Mouse (Mus musculus) CH12.LX (cell line): ENCODE results near the gene Prss16. TPM values are rescaled to one million over a fixed set of nuclear protein-coding genes. Genes with fewer than 3 reads are reported as not detected.
A peak's percentile ranks its signal among the peaks of the same experiment; 100 is the strongest.

ENCODE experiments used
- DNase-seq: peaks from one replicate; pipeline ENCODE4 v3.0.0-alpha.2; 2013; ENCODE audit errors: extremely low read depth
- H3K27ac ChIP-seq: 2 replicates; pipeline ENCODE4 v1.5.1; 2012; ENCODE audit warnings: low read depth, mild to moderate bottlenecking, control low read depth, moderate library complexity; ENCODE audit not compliant: insufficient read depth
- H3K27me3 ChIP-seq: replicated peaks from 2 replicates; pipeline ENCODE3; 2012; ENCODE audit warnings: inconsistent platforms
- H3K36me3 ChIP-seq, 2 experiments: replicated peaks in 1 of 2; 2 replicates each; pipeline versions ENCODE3 to v1.6.1; 2012; ENCODE audit warnings: inconsistent platforms in 1 of 2, low read length in 1 of 2, mild to moderate bottlenecking in 1 of 2, mixed read lengths in 1 of 2, moderate library complexity in 1 of 2; ENCODE audit not compliant: control insufficient read depth in 1 of 2, insufficient read depth in 1 of 2
- H3K4me1 ChIP-seq, 2 experiments: 2 replicates each; pipeline ENCODE4 v1.6.1; 2012; ENCODE audit warnings: inconsistent platforms in 1 of 2, moderate library complexity in 1 of 2; ENCODE audit not compliant: insufficient read depth in 2 of 2, control insufficient read depth in 1 of 2
- H3K4me2 ChIP-seq: 2 replicates; pipeline ENCODE4 v1.6.1; 2012; ENCODE audit warnings: low read depth, mild to moderate bottlenecking, control low read depth; ENCODE audit not compliant: poor library complexity, insufficient read depth, severe bottlenecking
- H3K4me3 ChIP-seq, 3 experiments: fragments of 150-350 bp in 1 of 3; sonication (generic) in 1 of 3; replicated peaks in 1 of 3; 2 replicates each; pipeline versions ENCODE3 to v1.5.1; 2011 to 2012; ENCODE audit warnings: low read depth in 2 of 3, low read length in 2 of 3, mild to moderate bottlenecking in 2 of 3, moderate library complexity in 2 of 3, control low read depth in 1 of 3, improper control_type of control experiment in 1 of 3, inconsistent platforms in 1 of 3, mixed read lengths in 1 of 3; ENCODE audit not compliant: poor library complexity in 1 of 3
- H3K79me2 ChIP-seq: replicated peaks from 2 replicates; pipeline ENCODE4 v1.6.1; 2012; ENCODE audit warnings: mild to moderate bottlenecking, moderate library complexity; ENCODE audit not compliant: control insufficient read depth, poor library complexity, insufficient read depth, severe bottlenecking; ENCODE audit errors: extremely low read depth
- H3K9ac ChIP-seq: 2 replicates; pipeline ENCODE4 v1.6.1; 2012; ENCODE audit warnings: low read depth, mild to moderate bottlenecking, control low read depth, moderate library complexity; ENCODE audit not compliant: insufficient read depth
- H3K9me3 ChIP-seq: replicated peaks from 2 replicates; pipeline ENCODE3; 2012; ENCODE audit warnings: low read length, inconsistent platforms, mixed read lengths
- BHLHE40 ChIP-seq: IDR thresholded peaks from 2 replicates; pipeline ENCODE4 v1.6.1; 2011; ENCODE audit warnings: mild to moderate bottlenecking, low read depth, low read length, improper control_type of control experiment
- CHD1 ChIP-seq: IDR thresholded peaks from 2 replicates; pipeline ENCODE4 v1.6.1; 2012; ENCODE audit warnings: low read depth, low read length, improper control_type of control experiment, inconsistent platforms
- CHD2 ChIP-seq: IDR thresholded peaks from 2 replicates; pipeline ENCODE4 v1.6.1; 2011; ENCODE audit warnings: low read length, improper control_type of control experiment
- CTCF ChIP-seq, 2 experiments: IDR thresholded peaks in 1 of 2; conservative IDR thresholded peaks in 1 of 2; 2 replicates each; pipeline ENCODE4 v1.5.1; 2011 to 2012; ENCODE audit warnings: low read depth in 2 of 2, low read length in 2 of 2, improper control_type of control experiment in 1 of 2, inconsistent platforms in 1 of 2, mild to moderate bottlenecking in 1 of 2, moderate library complexity in 1 of 2
- E2F4 ChIP-seq: IDR thresholded peaks from 2 replicates; pipeline ENCODE4 v1.6.1; 2011; ENCODE audit warnings: low read depth, low read length, improper control_type of control experiment; ENCODE audit not compliant: insufficient replicate concordance
- ELF1 ChIP-seq: IDR thresholded peaks from 2 replicates; pipeline ENCODE4 v1.6.1; 2014; ENCODE audit warnings: low read depth, mild to moderate bottlenecking, inconsistent platforms, low read length, improper control_type of control experiment
- EP300 ChIP-seq: IDR thresholded peaks from 2 replicates; pipeline ENCODE4 v1.6.1; 2011; ENCODE audit warnings: low read length, improper control_type of control experiment
- ETS1 ChIP-seq: conservative IDR thresholded peaks from 2 replicates; pipeline ENCODE4 v1.6.1; 2012; ENCODE audit warnings: low read depth, mild to moderate bottlenecking, inconsistent platforms, low read length, improper control_type of control experiment, moderate library complexity
- GABPA ChIP-seq: IDR thresholded peaks from 2 replicates; pipeline ENCODE4 v1.6.1; 2012; ENCODE audit warnings: low read depth, low read length, improper control_type of control experiment, inconsistent platforms; ENCODE audit not compliant: insufficient replicate concordance
- HCFC1 ChIP-seq: IDR thresholded peaks from 2 replicates; pipeline ENCODE4 v1.6.1; 2012; ENCODE audit warnings: low read depth, mild to moderate bottlenecking, inconsistent platforms, low read length, improper control_type of control experiment
- IRF4 ChIP-seq: IDR thresholded peaks from 2 replicates; pipeline ENCODE4 v1.6.1; 2014; ENCODE audit warnings: low read depth, mild to moderate bottlenecking, inconsistent platforms, low read length, improper control_type of control experiment
- JUN ChIP-seq: IDR thresholded peaks from 2 replicates; pipeline ENCODE4 v1.6.1; 2011; ENCODE audit warnings: low read depth, mild to moderate bottlenecking, low read length, improper control_type of control experiment, moderate library complexity; ENCODE audit not compliant: insufficient read depth
- JUND ChIP-seq: conservative IDR thresholded peaks from 2 replicates; pipeline ENCODE4 v1.6.1; 2011; ENCODE audit warnings: low read depth, low read length, improper control_type of control experiment
- KAT2A ChIP-seq: IDR thresholded peaks from 2 replicates; pipeline ENCODE4 v1.6.1; 2012; ENCODE audit warnings: low read length, improper control_type of control experiment, inconsistent platforms; ENCODE audit not compliant: insufficient replicate concordance
- MAFK ChIP-seq: IDR thresholded peaks from 2 replicates; pipeline ENCODE4 v1.6.1; 2011; ENCODE audit warnings: low read length, improper control_type of control experiment; ENCODE audit not compliant: insufficient replicate concordance
- MAX ChIP-seq: IDR thresholded peaks from 2 replicates; pipeline ENCODE4 v1.6.1; 2011; ENCODE audit warnings: low read length, improper control_type of control experiment
- MAZ ChIP-seq: IDR thresholded peaks from 2 replicates; pipeline ENCODE4 v1.6.1; 2012; ENCODE audit warnings: low read depth, mild to moderate bottlenecking, inconsistent platforms, low read length, improper control_type of control experiment, moderate library complexity
- MEF2A ChIP-seq: IDR thresholded peaks from 2 replicates; pipeline ENCODE4 v1.6.1; 2014; ENCODE audit warnings: low read depth, mild to moderate bottlenecking, inconsistent platforms, low read length, improper control_type of control experiment, borderline replicate concordance
- MXI1 ChIP-seq: IDR thresholded peaks from 2 replicates; pipeline ENCODE4 v1.6.1; 2011; ENCODE audit warnings: mild to moderate bottlenecking, low read depth, low read length, improper control_type of control experiment
- MYC ChIP-seq: IDR thresholded peaks from 2 replicates; pipeline ENCODE4 v1.6.1; 2011; ENCODE audit warnings: low read depth, mild to moderate bottlenecking, improper control_type of control experiment, low read length
- NELFE ChIP-seq: IDR thresholded peaks from 2 replicates; pipeline ENCODE4 v1.6.1; 2011; ENCODE audit warnings: low read depth, low read length, improper control_type of control experiment
- NRF1 ChIP-seq: IDR thresholded peaks from 2 replicates; pipeline ENCODE4 v1.6.1; 2014; ENCODE audit warnings: low read depth, mild to moderate bottlenecking, inconsistent platforms, low read length, improper control_type of control experiment, moderate library complexity
- PAX5 ChIP-seq: IDR thresholded peaks from 2 replicates; pipeline ENCODE4 v1.6.1; 2012; ENCODE audit warnings: low read length, inconsistent platforms, mixed read lengths
- POLR2A ChIP-seq: IDR thresholded peaks from 2 replicates; pipeline ENCODE4 v1.6.1; 2011; ENCODE audit warnings: low read depth, mild to moderate bottlenecking, improper control_type of control experiment, low read length
- POLR2AphosphoS2 ChIP-seq: IDR thresholded peaks from 2 replicates; pipeline ENCODE4 v1.6.1; 2011; ENCODE audit warnings: low read depth, low read length, improper control_type of control experiment
- RAD21 ChIP-seq: IDR thresholded peaks from 2 replicates; pipeline ENCODE4 v1.6.1; 2011; ENCODE audit warnings: low read depth, mild to moderate bottlenecking, low read length, improper control_type of control experiment, moderate library complexity
- RCOR1 ChIP-seq: conservative IDR thresholded peaks from 2 replicates; pipeline ENCODE4 v1.6.1; 2012; ENCODE audit warnings: low read depth, mild to moderate bottlenecking, inconsistent platforms, low read length, improper control_type of control experiment
- SIN3A ChIP-seq: IDR thresholded peaks from 2 replicates; pipeline ENCODE4 v1.6.1; 2012; ENCODE audit warnings: low read length, improper control_type of control experiment, inconsistent platforms
- SMC3 ChIP-seq: IDR thresholded peaks from 2 replicates; pipeline ENCODE4 v1.6.1; 2011; ENCODE audit warnings: low read depth, low read length, improper control_type of control experiment
- TBP ChIP-seq: conservative IDR thresholded peaks from 2 replicates; pipeline ENCODE4 v1.6.1; 2011; ENCODE audit warnings: low read depth, low read length, improper control_type of control experiment
- TCF12 ChIP-seq: IDR thresholded peaks from 2 replicates; pipeline ENCODE4 v1.6.1; 2014; ENCODE audit warnings: low read depth, mild to moderate bottlenecking, inconsistent platforms, low read length, improper control_type of control experiment
- UBTF ChIP-seq: IDR thresholded peaks from 2 replicates; pipeline ENCODE4 v1.6.1; 2012; ENCODE audit warnings: low read depth, mild to moderate bottlenecking, inconsistent platforms, low read length, improper control_type of control experiment, moderate library complexity
- USF1 ChIP-seq: IDR thresholded peaks from 2 replicates; pipeline ENCODE4 v1.6.1; 2014; ENCODE audit warnings: low read depth, mild to moderate bottlenecking, inconsistent platforms, low read length, improper control_type of control experiment
- USF2 ChIP-seq: conservative IDR thresholded peaks from 2 replicates; pipeline ENCODE4 v1.6.1; 2011; ENCODE audit warnings: low read depth, low read length, improper control_type of control experiment
- ZC3H11A ChIP-seq: IDR thresholded peaks from 2 replicates; pipeline ENCODE4 v1.6.1; 2012; ENCODE audit warnings: low read depth, mild to moderate bottlenecking, inconsistent platforms, low read length, improper control_type of control experiment
- ZKSCAN1 ChIP-seq: IDR thresholded peaks from 2 replicates; pipeline ENCODE4 v1.6.1; 2012; ENCODE audit warnings: low read depth, inconsistent platforms, low read length, improper control_type of control experiment, borderline replicate concordance
- ZMIZ1 ChIP-seq: IDR thresholded peaks from 2 replicates; pipeline ENCODE4 v1.6.1; 2012; ENCODE audit warnings: low read depth, mild to moderate bottlenecking, inconsistent platforms, low read length, improper control_type of control experiment
- ZNF384 ChIP-seq: IDR thresholded peaks from 2 replicates; pipeline ENCODE4 v1.6.1; 2012; ENCODE audit warnings: low read depth, low read length, improper control_type of control experiment, inconsistent platforms
- dilution Hi-C: fragments of 300-500 bp; cut with MboI; formaldehyde crosslinking; loops from 2 replicates; pipeline ENCODE4 v1.14.3; 2020; ENCODE audit warnings: low sequenced_read_pairs; ENCODE audit not compliant: extremely low pct_unique_long_range_greater_than_20kb, extremely low pct_ligation_motif_present
- in situ Hi-C: fragments of 300-500 bp; cut with MboI; formaldehyde crosslinking; loops from 3 replicates; pipeline ENCODE4 v1.14.3; 2019; ENCODE audit warnings: low sequenced_read_pairs, low pct_ligation_motif_present, low pct_unique_long_range_greater_than_20kb, mixed read lengths
- polyA plus RNA-seq: library from polyadenylated mRNA; unstranded; fragments of >175 nt; gene quantifications from 2 replicates; pipeline ENCODE4 v1.2.1, GENCODE M21; 2012; ENCODE audit warnings: low read depth; ENCODE audit not compliant: insufficient read length
- total RNA-seq, 2 experiments: library from RNA; depleted of rRNA; stranded (reverse); fragments of 300-350 nt in 1 of 2; fragments of >200 nt in 1 of 2; gene quantifications; 2 replicates each; pipeline ENCODE4 v1.2.3; 2012 to 2014

Prss16 gene
- total and polyA plus RNA-seq, 3 experiments = 0.36 to 1.4 (median 0.47) TPM

DNA sequence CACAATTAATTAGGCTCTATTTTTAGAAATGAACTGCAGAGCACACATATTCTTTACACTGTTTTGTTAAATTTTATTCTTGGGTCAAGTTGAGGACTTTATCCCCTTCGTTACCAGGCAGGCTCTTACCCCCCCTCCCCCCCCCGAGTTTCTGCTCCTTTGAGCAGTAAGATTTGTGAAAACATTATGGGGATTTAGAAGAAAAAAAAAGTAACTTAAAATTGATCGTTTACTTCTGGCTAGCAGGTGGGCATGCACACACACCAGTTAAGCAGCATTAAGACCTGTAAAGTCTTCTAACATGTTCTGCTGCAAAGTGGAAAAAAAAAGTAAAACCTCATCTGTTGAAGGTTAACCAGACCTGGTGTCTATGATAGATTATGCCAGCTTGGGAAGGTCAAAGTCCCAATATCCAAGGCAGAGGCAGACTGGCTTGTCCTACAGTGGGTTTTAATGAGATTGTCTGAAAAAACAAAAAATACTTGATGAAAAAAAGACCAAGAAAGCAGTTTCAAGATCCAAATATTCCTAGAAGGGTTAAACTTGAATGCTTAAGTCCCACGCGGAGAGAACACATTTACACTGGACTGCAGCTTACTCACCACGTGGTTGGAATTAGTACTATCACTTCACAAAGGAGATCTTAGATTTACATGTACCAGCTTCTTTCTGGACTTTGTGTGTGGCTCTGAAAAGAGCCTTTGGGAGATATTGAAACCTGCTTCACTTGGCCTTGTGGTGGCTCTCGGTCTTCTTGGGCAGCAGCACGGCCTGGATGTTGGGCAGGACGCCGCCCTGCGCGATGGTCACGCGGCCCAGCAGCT, 25.1 kb upstream of the Prss16 start:
- no peaks in the 10 kb centered on the region for H3K79me2 ChIP-seq
- peak overlapping the region; percentile 78 for H3K4me2 ChIP-seq
- H3K9ac ChIP-seq = peak overlapping the region; percentile 92
- DNase-seq = peak; percentile 56
- H3K9me3 ChIP-seq = no peaks in the 10 kb centered on the region
- in situ Hi-C loops = loop anchor here (5.0 to 25.0 kb wide), 4 partner anchors 107 to 1728 kb away; partner anchors contain the start of genes Hist1h1a, Hist1h2ab, Hist1h3a and Hist1h3b
- H3K27ac ChIP-seq = peak overlapping the region; percentile 84
- TF ChIP-seq ETS1 (no peak), MAZ (no peak), NELFE (peak; percentile 75; the same call in 1 of the 2 replicates), CHD1 (peak; percentile 83), USF2 (peak; percentile 39), UBTF (no peak; the same call in 1 of the 2 replicates), RAD21 (no peak), SMC3 (no peak), MEF2A (no peak), ELF1 (no peak), MYC (peak; percentile 93), PAX5 (no peak), POLR2A (peak; percentile 88), TBP (no peak), CTCF (conservative IDR thresholded peaks at IDR 0.05 in 1 of 2, IDR thresholded peaks at IDR 0.05 in 1 of 2; ENCODE audit: low read depth in 2 of 2, low read length in 2 of 2) (no peak), ZC3H11A (no peak), CHD2 (no peak), NRF1 (no peak), TCF12 (no peak), KAT2A (no peak), MAX (peak; percentile 92), ZKSCAN1 (no peak), IRF4 (0 out of 2 replicates have a peak, but pooled peaks have one; percentile 3), POLR2AphosphoS2 (peak; percentile 97), RCOR1 (0 out of 2 replicates have a peak, but pooled peaks have one; percentile 15), SIN3A (no peak), BHLHE40 (no peak), USF1 (no peak), JUN (no peak), E2F4 (0 out of 2 replicates have a peak, but pooled peaks have one; percentile 27), JUND (no peak), GABPA (no peak), MXI1 (peak; percentile 93), MAFK (0 out of 2 replicates have a peak, but pooled peaks have one; percentile 17), EP300 (no peak), ZNF384 (peak; percentile 45; the same call in 1 of the 2 replicates), ZMIZ1 (peak; percentile 97), HCFC1 (no peak; the same call in 1 of the 2 replicates)
- H3K4me3 ChIP-seq = peak overlapping the region; percentile 4 to 56 (median 50)
- H3K4me1 ChIP-seq = peaks cover 3 to 27% of the 10 kb centered on the region in 2 experiments; a peak in 3 of 4 replicates
- no peaks in the 10 kb centered on the region for H3K27me3 ChIP-seq
- dilution Hi-C loops = no loop called here
- no peaks in the 10 kb centered on the region for H3K36me3 ChIP-seq
